Mouse (Mus musculus): ENCODE results near the gene Vdac2. TPM values are rescaled to one million over a fixed set of nuclear protein-coding genes. Genes with fewer than 3 reads are reported as not detected.

Gene Vdac2
- total and polyA plus RNA-seq, 3 experiments, result 268 to 475 (median 461) TPM

DNA sequence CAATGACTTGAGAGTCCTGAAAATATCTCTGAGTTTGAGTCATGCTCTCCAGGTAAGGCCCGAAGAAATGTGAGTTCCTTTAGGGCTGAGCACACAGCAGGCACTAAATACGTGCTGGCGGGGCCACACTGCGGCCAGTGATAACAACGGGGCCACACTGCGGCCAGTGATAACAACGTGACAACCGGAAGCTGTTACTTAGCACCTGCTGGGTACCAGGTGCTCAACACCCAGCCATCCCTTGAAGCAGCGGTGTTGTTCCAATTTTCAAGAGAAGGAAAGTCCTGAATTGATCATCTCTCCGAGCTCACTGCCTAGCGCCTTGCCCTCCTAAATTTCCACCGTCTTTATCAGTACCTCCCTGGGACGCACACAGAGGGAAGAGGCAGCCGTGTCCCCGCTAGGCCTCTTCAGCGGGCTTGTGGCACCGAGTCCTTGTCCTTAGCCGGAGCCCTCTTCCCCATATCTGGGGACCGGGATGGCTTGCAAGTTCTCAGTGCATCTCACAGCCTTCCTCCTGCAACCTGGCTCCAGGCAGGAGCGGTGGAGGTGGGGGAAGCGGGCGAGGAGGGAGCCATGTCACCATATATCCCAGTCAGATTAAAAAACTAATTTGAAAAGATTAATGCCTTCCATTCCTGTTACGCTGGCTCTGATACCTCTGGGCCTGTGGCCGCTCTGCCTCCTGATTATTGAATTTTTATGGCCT is 25.5 kb downstream of the Vdac2 start:
- TF ChIP-seq BHLHE40 (IDR thresholded peaks at IDR 0.05; ENCODE audit: low read depth, low read length), result no peak
- no peak for TF ChIP-seq NELFE (IDR thresholded peaks at IDR 0.05; ENCODE audit: low read depth, low read length)
- no peak for TF ChIP-seq TCF12 (IDR thresholded peaks at IDR 0.05; ENCODE audit: low read depth, low read length)
- no peak for TF ChIP-seq IRF4 (IDR thresholded peaks at IDR 0.05; ENCODE audit: low read depth, low read length)
- no peak for TF ChIP-seq ETS1 (conservative IDR thresholded peaks at IDR 0.05; ENCODE audit: low read depth, low read length)
- TF ChIP-seq MAFK (IDR thresholded peaks at IDR 0.05; ENCODE audit: insufficient replicate concordance, low read length), result no peak
- TF ChIP-seq ZMIZ1 (IDR thresholded peaks at IDR 0.05; ENCODE audit: low read depth, low read length), result no peak
- no peak for TF ChIP-seq SMC3 (IDR thresholded peaks at IDR 0.05; ENCODE audit: low read depth, low read length)
- H3K36me3 ChIP-seq (replicated peaks in 1 of 2; ENCODE audit: control insufficient read depth in 1 of 2, insufficient read depth in 1 of 2, low read length in 1 of 2), result peaks cover 13 to 32% of the 10 kb centered on the region in 2 experiments
- H3K27ac ChIP-seq (ENCODE audit: insufficient read depth, low read depth), result no peak overlapping the region
- H3K9ac ChIP-seq (ENCODE audit: insufficient read depth, low read depth), result no peak overlapping the region
- DNase-seq (ENCODE audit: extremely low read depth), result no peak
- in situ Hi-C loops (cut with MboI; ENCODE audit: low pct_ligation_motif_present, low pct_unique_long_range_greater_than_20kb, low sequenced_read_pairs), result loop anchor here (5.0 to 10.0 kb wide), 2 partner anchors 38 to 716 kb away; no protein-coding TSS in a partner anchor
- dilution Hi-C loops (cut with MboI; ENCODE audit: extremely low pct_ligation_motif_present, extremely low pct_unique_long_range_greater_than_20kb, low sequenced_read_pairs), result no loop called here
- no peaks in the 10 kb centered on the region for H3K27me3 ChIP-seq (replicated peaks)
- no peaks in the 10 kb centered on the region for H3K79me2 ChIP-seq (replicated peaks; ENCODE audit: control insufficient read depth, extremely low read depth, insufficient read depth, poor library complexity, severe bottlenecking)
- no peak overlapping the region for H3K4me3 ChIP-seq (replicated peaks in 1 of 3; ENCODE audit: low read depth in 2 of 3, low read length in 2 of 3, poor library complexity in 1 of 3)
- peaks cover 7 to 61% of the 10 kb centered on the region in 2 experiments for H3K4me1 ChIP-seq (ENCODE audit: control insufficient read depth in 1 of 2, insufficient read depth in 2 of 2)
- H3K9me3 ChIP-seq (replicated peaks; ENCODE audit: low read length), result no peaks in the 10 kb centered on the region
- no peak overlapping the region for H3K4me2 ChIP-seq (ENCODE audit: insufficient read depth, low read depth, poor library complexity, severe bottlenecking)

DNA sequence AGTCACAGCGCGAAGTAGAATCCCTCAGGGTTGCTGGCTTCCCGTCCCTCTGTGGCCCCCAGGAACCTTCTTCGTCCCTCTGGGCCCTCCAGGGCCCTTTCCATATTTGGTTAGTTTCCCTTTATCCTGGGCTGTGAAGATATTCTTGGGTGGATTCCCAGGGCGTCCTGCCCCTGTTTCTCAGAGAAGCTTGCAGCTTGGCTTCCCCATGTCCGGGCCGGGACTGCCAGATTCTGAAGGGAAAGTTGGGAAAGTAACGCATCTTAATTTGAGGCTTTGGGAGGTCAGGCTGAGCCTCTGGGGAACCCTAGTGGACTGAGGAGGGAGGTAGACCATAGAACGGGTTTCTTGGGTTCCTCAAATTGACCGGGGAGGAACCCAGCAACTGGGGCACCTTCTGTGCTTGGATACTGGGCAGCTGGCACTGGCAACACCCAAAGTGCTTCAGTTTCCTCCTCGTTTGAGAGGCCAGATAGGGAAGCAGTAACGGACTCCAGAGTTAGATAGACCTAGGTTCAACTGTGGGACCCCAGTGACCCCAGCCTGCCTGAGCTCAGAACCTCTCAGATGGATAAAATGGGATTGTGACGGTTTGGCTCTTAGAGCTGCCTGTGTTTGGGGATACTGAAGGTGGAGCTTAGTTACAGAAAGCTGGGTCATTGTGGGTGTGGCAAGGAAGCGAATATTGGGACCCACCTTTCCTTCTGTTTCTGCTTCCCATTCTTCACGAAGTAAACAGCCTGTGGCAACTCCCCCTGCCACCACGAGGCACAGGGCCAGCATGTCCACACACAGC is 27.2 kb downstream of the Vdac2 start:
- dilution Hi-C loops (cut with MboI; ENCODE audit: extremely low pct_ligation_motif_present, extremely low pct_unique_long_range_greater_than_20kb, low sequenced_read_pairs), result no loop called here
- in situ Hi-C loops (cut with MboI; ENCODE audit: low pct_ligation_motif_present, low pct_unique_long_range_greater_than_20kb, low sequenced_read_pairs), result loop anchor here (5.0 to 10.0 kb wide), 2 partner anchors 40 to 717 kb away; no protein-coding TSS in a partner anchor
- H3K9ac ChIP-seq (ENCODE audit: insufficient read depth, low read depth), result no peak overlapping the region

More for the DNA sequence above, 27.2 kb downstream of the Vdac2 start:
- no peak overlapping the region for H3K4me3 ChIP-seq (replicated peaks in 1 of 3; ENCODE audit: low read depth in 2 of 3, low read length in 2 of 3, poor library complexity in 1 of 3)
- H3K36me3 ChIP-seq (replicated peaks in 1 of 2; ENCODE audit: control insufficient read depth in 1 of 2, insufficient read depth in 1 of 2, low read length in 1 of 2), result peaks cover 0 to 16% of the 10 kb centered on the region in 2 experiments
- no peaks in the 10 kb centered on the region for H3K9me3 ChIP-seq (replicated peaks; ENCODE audit: low read length)
- H3K4me1 ChIP-seq (ENCODE audit: control insufficient read depth in 1 of 2, insufficient read depth in 2 of 2), result peaks cover 7 to 50% of the 10 kb centered on the region in 2 experiments
- no peak overlapping the region for H3K27ac ChIP-seq (ENCODE audit: insufficient read depth, low read depth)
- TF ChIP-seq E2F4 (IDR thresholded peaks at IDR 0.05; ENCODE audit: insufficient replicate concordance, low read depth, low read length) (no peak), UBTF (IDR thresholded peaks at IDR 0.05; ENCODE audit: low read depth, low read length) (no peak), PAX5 (IDR thresholded peaks at IDR 0.05; ENCODE audit: low read length) (no peak), TCF12 (IDR thresholded peaks at IDR 0.05; ENCODE audit: low read depth, low read length) (no peak), ELF1 (IDR thresholded peaks at IDR 0.05; ENCODE audit: low read depth, low read length) (no peak), MAZ (IDR thresholded peaks at IDR 0.05; ENCODE audit: low read depth, low read length) (no peak), GABPA (IDR thresholded peaks at IDR 0.05; ENCODE audit: insufficient replicate concordance, low read depth, low read length) (no peak), SMC3 (IDR thresholded peaks at IDR 0.05; ENCODE audit: low read depth, low read length) (no peak), ZNF384 (IDR thresholded peaks at IDR 0.05; ENCODE audit: low read depth, low read length) (no peak), RCOR1 (conservative IDR thresholded peaks at IDR 0.05; ENCODE audit: low read depth, low read length) (no peak), ZMIZ1 (IDR thresholded peaks at IDR 0.05; ENCODE audit: low read depth, low read length) (no peak), SIN3A (IDR thresholded peaks at IDR 0.05; ENCODE audit: low read length) (no peak), HCFC1 (IDR thresholded peaks at IDR 0.05; ENCODE audit: low read depth, low read length) (no peak), TBP (conservative IDR thresholded peaks at IDR 0.05; ENCODE audit: low read depth, low read length) (no peak), RAD21 (IDR thresholded peaks at IDR 0.05; ENCODE audit: low read depth, low read length) (no peak)
- H3K79me2 ChIP-seq (replicated peaks; ENCODE audit: control insufficient read depth, extremely low read depth, insufficient read depth, poor library complexity, severe bottlenecking), result no peaks in the 10 kb centered on the region
- no peak overlapping the region for H3K4me2 ChIP-seq (ENCODE audit: insufficient read depth, low read depth, poor library complexity, severe bottlenecking)
- no peak for DNase-seq (ENCODE audit: extremely low read depth)
- H3K27me3 ChIP-seq (replicated peaks), result no peaks in the 10 kb centered on the region
